In genomic region chr11:113192086-113192856, GRCm38 (mm10) we compare ENCODE assay signal across 8 mouse cellular contexts.
DNase-seq lines count a peak whose midpoint lies in the region; ATAC-seq and TF ChIP-seq lines count a peak whose summit lies in the region.

No protein-coding gene starts in this region.

- peak overlapping the region; percentile 23; the same call in 1 of the 2 replicates for H3K27ac ChIP-seq in hindbrain, embryonic 10.5 days
- no peak overlapping the region for H3K27ac ChIP-seq in hindbrain, embryonic 11.5 days (ENCODE audit: low read depth, low read length)
- no peak overlapping the region for H3K27ac ChIP-seq in cerebellum, adult 2 months (ENCODE audit: insufficient read depth, low read length)
- H3K27ac ChIP-seq in hindbrain, embryonic 16.5 days (ENCODE audit: low read depth, low read length): no peak overlapping the region

- ATAC-seq in hindbrain, embryonic 11.5 days (ENCODE audit: low FRiP score): no peak
- peak; percentile 37 for ATAC-seq in hindbrain, embryonic 16.5 days
- ATAC-seq in activated CD4-positive, CD25-positive, alpha-beta regulatory T cell, adult 4 months: no peak
- no peak for ATAC-seq in erythroid progenitor cell, adult 5-6 weeks (replicated peaks; ENCODE audit: low FRiP score, poor library complexity, severe bottlenecking)

- no peak overlapping the region for H3K4me3 ChIP-seq in hindbrain, embryonic 10.5 days
- H3K4me3 ChIP-seq in hindbrain, embryonic 11.5 days (ENCODE audit: low read depth, low read length): no peak overlapping the region
- peak overlapping the region; percentile 2 for H3K4me3 ChIP-seq in cerebellum, adult 2 months (replicated peaks; ENCODE audit: insufficient read depth, low read depth, low read length)
- no peak overlapping the region for H3K4me3 ChIP-seq in hindbrain, embryonic 16.5 days (ENCODE audit: low read length)

- H3K4me2 ChIP-seq in hindbrain, embryonic 11.5 days (replicated peaks; ENCODE audit: low read depth, low read length): no peak overlapping the region
- H3K4me2 ChIP-seq in hindbrain, embryonic 16.5 days (ENCODE audit: low read length): peak overlapping the region; percentile 25; the same call in 1 of the 2 replicates

- no peaks in the 10 kb centered on the region for H3K36me3 ChIP-seq in hindbrain, embryonic 10.5 days
- H3K36me3 ChIP-seq in hindbrain, embryonic 11.5 days (ENCODE audit: control insufficient read depth, insufficient read depth, low read length): no peaks in the 10 kb centered on the region
- no peaks in the 10 kb centered on the region for H3K36me3 ChIP-seq in hindbrain, embryonic 16.5 days (ENCODE audit: control insufficient read depth, insufficient read depth, low read length)

- H3K4me1 ChIP-seq in hindbrain, embryonic 10.5 days (replicated peaks): peaks cover 74% of the 10 kb centered on the region
- H3K4me1 ChIP-seq in hindbrain, embryonic 11.5 days (replicated peaks; ENCODE audit: control insufficient read depth, insufficient read depth, low read length): peaks cover 3% of the 10 kb centered on the region; the same call in 1 of the 2 replicates
- peaks cover 6% of the 10 kb centered on the region for H3K4me1 ChIP-seq in cerebellum, adult 2 months (ENCODE audit: control insufficient read depth, insufficient read depth, low read length)
- H3K4me1 ChIP-seq in hindbrain, embryonic 16.5 days (ENCODE audit: control insufficient read depth, insufficient read depth, low read depth, low read length): peaks cover 4% of the 10 kb centered on the region

- no peak overlapping the region for H3K9ac ChIP-seq in hindbrain, embryonic 11.5 days (ENCODE audit: low read depth, low read length)
- no peak overlapping the region for H3K9ac ChIP-seq in hindbrain, embryonic 16.5 days (ENCODE audit: low read depth, low read length)

- WGBS in hindbrain, embryonic 10.5 days: 75% methylated on average over 22 of the region's 22 CpGs
- WGBS in hindbrain, embryonic 11.5 days: 73% methylated on average over 22 of the region's 22 CpGs
- 11% methylated on average over 22 of the region's 22 CpGs for WGBS in cerebellum, adult 2 months
- 53% methylated on average over 22 of the region's 22 CpGs for WGBS in hindbrain, embryonic 16.5 days

- TF ChIP-seq POLR2A in cerebellum, adult 2 months (IDR thresholded peaks at IDR 0.05; ENCODE audit: borderline replicate concordance, insufficient read depth, low read length): no peak

- no peak for TF ChIP-seq CTCF in cerebellum, adult 2 months (IDR thresholded peaks at IDR 0.05; ENCODE audit: borderline replicate concordance, insufficient read depth, low read depth, low read length)

- peaks cover 33% of the 10 kb centered on the region for H3K27me3 ChIP-seq in hindbrain, embryonic 10.5 days (ENCODE audit: insufficient read depth, poor library complexity, severe bottlenecking)
- peaks cover 2% of the 10 kb centered on the region; the same call in 1 of the 2 replicates for H3K27me3 ChIP-seq in hindbrain, embryonic 11.5 days (ENCODE audit: control insufficient read depth, insufficient read depth, low read length)
- H3K27me3 ChIP-seq in cerebellum, adult 2 months (ENCODE audit: control insufficient read depth, insufficient read depth, low read length): no peaks in the 10 kb centered on the region
- no peaks in the 10 kb centered on the region for H3K27me3 ChIP-seq in hindbrain, embryonic 16.5 days (replicated peaks; ENCODE audit: control insufficient read depth, insufficient read depth, low read length)

- H3K9me3 ChIP-seq in hindbrain, embryonic 10.5 days: no peaks in the 10 kb centered on the region
- no peaks in the 10 kb centered on the region for H3K9me3 ChIP-seq in hindbrain, embryonic 11.5 days (ENCODE audit: control insufficient read depth, low read length)
- H3K9me3 ChIP-seq in hindbrain, embryonic 16.5 days (ENCODE audit: control insufficient read depth, low read length): no peaks in the 10 kb centered on the region

- no peak for DNase-seq in hindbrain, embryonic 10.5 days (ENCODE audit: low spot score)
- no peak for DNase-seq in hindbrain, embryonic 11.5 days (ENCODE audit: low spot score)
- DNase-seq in cerebellum, adult 2 months: peak; percentile 77 to 86
- DNase-seq in right cerebral cortex, adult 18-20 months: peak; percentile 66
- DNase-seq in retina, embryonic 14.5 days (ENCODE audit: low spot score): no peak

Comparison
In these comparisons a context has a peak if more than half of its experiments do, and no peak if none do; other contexts are left out.
1. DNase-seq: peak in cerebellum, adult 2 months (2 of 2) and right cerebral cortex, adult 18-20 months (single experiment); none in hindbrain, embryonic 10.5 days (single experiment), hindbrain, embryonic 11.5 days (single experiment) and retina, embryonic 14.5 days (single experiment).